Mouse (Mus musculus) layer of hippocampus, postnatal 14 days (tissue): ENCODE measurements around the gene Cldn24. TPM values are rescaled to one million over a fixed set of nuclear protein-coding genes. Genes with fewer than 3 reads are reported as not detected.

Experiments used
- DNase-seq, 2 experiments: peaks; one replicate each; pipeline ENCODE4 v3.0.0; 2021 to 2022; ENCODE audit warnings: low spot score in 2 of 2, mixed read lengths in 1 of 2
- total RNA-seq, 2 experiments: library from RNA; stranded (reverse); gene quantifications; 2 replicates each; pipeline ENCODE4 v1.2.3; 2021

The Cldn24 gene
- total RNA-seq, 2 experiments from 2014 or later, result not detected

DNA sequence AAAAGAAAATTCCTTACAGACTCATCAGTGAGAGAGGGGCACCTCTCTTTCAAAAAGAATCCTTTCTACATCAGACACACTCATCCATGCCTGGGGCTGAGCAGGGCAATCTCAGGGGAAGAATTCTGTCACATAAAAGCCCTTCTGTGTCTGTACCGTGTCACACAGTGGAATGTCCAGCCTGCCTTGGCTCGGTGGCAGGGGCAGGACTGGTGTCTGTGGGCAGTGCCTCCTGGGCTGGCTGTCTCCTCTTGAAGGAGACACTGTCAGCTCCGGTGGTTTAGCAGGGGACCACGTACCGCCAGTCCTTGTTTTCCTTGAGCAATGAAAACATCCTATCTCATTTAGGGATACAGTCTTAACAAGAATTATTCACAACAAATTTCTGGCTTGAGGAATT is 3.7 kb downstream of the Cldn24 start:
- DNase-seq, result no peak

DNA sequence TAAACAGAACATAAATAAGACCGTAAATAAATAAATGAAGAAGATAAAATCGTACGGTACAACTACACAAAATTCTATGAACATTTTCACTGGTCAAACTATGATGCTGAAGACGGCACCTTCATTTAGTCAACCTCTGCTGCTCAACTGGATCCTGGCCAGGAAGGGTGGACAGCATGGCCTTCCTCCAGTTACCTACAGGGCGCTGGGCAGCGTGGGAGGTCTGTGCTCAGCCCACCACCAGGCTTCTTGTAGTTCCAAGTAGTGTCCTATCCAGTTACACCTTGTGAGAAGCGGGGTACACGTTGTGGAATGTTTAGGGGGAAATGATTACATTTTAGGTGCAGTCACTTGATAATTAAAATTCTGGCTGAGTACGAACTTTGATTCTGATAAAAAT is 5.0 kb downstream of the Cldn24 start:
- DNase-seq, result no peak

DNA sequence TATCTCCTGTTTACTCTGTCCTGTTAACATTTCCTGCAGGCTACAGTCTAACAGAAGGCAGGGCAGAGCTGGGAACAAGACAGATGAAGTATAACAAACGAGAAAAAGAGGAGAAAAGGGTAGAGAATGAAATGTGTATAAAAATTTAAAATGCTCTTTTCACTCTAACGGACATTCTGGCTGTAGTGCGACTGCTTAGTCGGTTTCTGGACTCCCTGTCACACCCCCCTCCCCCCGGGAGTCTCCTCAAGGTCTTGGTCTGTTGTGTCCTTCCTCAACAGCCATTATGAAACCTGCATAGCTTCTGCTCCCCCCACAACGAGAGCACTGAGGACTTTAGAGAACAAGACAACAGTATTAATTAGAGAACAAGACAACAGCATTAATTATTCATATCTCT is 10.7 kb downstream of the Cldn24 start:
- DNase-seq, result no peak

DNA sequence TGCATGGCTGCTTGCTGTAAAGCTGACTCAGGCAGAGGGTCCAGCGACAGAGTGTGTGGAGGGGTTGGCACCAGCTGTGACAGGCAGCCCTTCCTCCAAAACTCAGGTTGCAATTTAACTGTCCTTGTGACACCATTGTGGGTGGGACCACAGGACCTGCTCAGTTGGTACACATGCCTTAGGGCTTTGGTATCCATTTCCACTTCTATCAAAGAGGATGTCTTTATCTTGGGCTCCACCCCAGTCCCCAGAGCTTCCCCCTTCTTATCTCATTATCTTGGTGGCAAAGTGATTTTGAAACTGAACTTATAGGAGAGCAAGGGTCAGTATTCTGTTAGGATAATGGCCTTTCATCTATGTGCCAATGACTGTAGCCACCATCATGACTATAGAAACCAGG is 12.0 kb downstream of the Cldn24 start:
- DNase-seq, result no peak

DNA sequence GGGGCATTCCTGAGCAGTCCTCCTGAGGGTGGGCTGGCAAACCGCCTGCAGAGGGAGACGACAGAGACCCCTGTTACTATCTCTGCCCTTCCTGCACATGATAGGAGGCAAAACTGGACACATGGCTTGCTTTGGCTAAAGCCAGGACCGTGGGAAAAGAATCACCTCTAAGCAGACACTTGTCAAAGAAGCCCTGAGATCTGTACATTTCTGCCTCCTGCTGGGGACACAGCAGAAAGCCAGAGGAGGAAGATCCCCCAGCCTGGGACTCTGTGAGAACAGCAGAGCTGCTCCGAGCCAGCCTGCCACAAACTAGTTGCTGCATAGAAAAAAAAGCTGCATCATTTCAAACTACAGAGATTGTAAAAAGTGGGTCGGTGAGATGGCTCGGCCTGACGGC is 21.1 kb downstream of the Cldn24 start:
- no peak for DNase-seq

DNA sequence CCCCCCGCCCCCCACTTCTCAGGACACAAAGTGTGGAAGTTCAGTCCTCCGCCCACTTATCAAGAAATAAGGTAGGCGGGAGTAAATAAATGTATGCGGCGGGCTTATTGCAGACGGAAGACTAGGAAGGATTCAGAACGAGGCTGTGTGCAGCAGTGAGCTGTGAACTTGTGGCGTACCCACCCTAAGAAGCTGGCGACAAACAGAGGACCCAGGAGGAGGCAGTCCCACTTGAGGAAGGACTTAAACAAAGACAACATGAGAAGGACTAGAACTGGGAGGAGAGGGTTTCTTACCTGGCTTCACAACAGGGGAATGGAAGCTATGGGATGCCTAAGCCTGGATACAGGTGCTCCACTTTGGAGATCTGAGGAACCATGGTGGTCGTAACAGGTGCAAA is 21.7 kb downstream of the Cldn24 start:
- DNase-seq, result no peak

DNA sequence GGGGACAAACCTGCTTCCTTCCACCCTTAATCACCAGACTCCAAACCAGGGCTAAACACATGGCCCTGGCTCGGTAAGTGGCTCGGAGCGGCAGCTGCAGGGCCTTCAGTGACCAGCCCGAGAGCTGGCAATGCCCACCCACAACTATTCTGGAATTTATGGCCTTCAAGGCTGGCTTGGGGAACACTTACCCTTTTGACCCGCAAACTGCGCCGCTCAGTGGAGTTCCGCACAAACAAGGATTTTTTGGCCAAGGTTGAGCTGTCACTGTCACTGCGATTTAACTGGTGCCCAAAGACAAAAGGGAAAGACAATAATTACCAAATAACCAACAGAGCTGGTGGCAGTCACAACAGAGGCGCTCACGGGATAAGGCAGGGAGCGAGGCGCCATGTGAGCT is 24.0 kb downstream of the Cldn24 start:
- DNase-seq, result no peak

DNA sequence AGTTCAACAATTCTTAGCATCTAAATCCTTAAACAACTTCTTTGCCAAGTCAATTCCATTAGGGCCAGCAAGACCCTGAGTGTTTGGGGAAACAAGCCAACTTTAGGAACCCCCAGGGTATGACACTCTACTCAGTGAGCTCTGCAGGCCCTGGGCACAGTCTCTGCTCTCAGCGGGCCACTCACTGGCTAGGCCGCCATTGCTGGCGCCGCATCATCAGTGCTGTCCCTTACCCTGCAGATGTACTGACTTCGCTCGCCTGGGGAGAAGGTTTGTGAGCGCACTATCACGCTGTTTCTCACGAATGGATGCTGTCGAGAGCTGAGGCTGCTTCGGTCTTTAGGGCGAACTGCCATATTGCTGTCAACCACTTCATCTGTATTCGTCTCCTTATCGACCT is 25.2 kb downstream of the Cldn24 start:
- no peak for DNase-seq

DNA sequence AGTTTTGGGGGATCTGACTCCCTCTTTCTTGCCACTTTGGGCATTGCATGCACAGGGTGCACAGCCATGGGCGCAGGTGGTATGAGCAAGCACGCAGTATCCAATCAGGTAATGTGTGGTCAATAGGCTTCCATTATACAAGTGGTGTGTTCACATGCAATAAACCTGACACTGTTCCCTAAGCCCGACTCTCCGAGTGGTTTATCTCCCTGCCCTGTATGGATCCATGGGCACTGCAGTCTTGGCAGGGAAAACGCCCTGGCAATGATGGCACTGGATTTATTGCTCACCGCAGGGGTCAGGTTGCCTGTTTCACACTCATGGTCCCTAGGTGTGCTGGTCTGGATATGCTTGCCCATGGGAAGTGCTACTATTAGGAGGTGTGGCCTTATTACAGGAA is 26.0 kb downstream of the Cldn24 start:
- no peak for DNase-seq

DNA sequence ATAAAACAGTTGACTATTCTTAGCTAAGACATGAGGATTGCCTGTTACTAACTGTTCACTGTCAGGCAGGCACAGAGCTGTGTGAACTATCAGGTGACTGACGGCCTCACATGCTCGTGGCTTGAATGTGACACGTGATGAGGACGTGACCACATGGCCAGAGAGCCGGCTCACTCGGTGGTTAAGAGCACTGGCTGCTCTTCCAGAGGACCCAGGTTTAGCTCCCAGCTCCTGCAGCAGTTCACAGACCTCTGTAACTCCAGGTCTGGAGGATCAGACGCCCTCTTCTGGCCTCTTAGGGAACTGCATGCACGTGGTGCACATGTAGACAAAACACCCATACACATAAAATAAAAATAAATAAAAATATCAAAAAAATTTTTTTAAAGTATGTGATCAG is 27.9 kb downstream of the Cldn24 start:
- DNase-seq, result no peak

DNA sequence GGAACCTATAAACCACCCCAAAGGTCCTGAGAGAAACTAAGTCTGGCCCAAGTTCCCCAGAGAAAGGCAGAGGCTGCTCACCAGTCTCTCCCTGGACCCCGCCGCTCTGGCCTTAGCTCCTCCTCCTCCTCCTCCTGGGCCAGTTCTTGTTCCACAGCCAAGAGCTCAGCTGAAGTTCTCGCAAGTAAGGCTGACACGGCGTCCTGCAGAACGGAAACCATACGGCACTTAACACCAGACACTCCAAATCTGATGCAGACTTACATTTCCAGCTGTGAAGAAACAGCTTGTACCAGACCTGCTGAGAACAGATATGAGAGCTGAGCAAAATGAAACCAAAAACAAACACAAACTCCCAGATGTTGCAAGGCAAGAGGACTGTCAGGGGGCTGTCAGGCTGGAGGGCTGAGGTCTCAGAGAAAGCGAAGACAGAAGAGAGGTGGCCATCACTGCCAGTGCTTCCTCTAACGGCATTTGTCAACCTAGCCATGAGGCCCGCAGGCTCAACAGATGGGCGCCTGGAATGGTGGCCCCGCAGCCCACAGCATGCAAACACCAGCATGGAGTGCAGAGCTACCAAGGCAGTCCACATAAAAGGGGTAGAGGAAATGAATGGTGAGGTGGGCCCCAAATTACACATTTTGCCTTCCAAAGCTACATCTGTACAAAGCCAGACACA is 30.0 kb downstream of the Cldn24 start:
- peak in 1 of 2 experiments; percentile 45 for DNase-seq

DNA sequence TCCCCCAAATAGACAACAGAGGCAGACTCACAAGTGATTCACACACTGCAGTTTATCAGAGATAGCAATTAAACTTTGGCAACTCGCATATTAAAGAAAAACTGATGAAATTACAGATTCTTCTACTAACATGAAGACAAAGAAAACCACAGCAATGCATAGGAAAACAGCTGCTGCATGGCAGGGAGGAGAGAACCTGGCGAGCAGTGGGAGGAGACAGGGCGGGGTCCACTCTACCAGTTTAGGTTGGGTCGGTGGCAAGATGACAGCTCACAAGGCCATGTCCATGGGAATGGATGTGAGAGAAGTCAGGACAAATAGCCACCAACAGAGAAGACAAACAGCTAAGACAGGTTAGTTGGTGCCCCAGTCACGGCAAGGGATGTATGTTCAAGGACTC is 30.8 kb downstream of the Cldn24 start:
- no peak for DNase-seq

DNA sequence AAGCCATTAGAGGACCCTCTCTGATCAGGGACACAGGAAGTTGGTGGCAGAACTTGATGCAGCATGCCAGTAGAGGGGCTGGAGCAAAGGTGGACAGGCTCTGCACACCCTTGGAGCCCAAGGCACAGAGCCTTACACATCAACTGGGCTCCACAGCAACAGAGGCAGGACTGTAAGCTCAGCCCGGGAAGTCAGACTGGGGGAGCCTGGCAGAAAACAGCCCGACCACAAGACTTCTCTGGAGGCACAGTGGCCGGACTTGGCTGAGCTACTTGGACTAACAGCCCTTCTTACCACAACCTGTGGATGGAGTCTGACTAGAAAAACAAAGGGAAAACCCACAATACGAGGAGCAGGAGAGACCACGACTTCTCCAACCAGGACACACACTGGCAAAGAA is 31.4 kb downstream of the Cldn24 start:
- DNase-seq, result no peak

DNA sequence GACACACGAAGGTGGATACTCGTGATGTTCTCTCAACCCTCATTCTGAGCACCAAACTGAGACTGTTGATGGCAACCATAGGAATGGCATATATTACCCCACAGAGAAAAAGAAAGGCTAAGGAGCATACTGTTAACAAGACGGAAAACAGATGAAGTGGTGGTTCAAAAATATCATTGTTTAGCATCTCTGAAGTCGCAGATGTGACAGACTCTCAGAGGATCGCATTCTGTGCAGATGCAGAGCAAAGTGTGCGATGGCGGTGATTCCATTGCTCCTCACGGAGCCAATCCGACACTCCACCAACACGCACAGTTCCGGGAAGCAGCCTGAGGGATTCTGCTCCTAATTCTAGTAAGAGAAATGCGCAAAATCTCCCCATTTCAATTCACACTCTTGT is 37.3 kb downstream of the Cldn24 start:
- peak in 1 of 2 experiments; percentile 34 for DNase-seq

DNA sequence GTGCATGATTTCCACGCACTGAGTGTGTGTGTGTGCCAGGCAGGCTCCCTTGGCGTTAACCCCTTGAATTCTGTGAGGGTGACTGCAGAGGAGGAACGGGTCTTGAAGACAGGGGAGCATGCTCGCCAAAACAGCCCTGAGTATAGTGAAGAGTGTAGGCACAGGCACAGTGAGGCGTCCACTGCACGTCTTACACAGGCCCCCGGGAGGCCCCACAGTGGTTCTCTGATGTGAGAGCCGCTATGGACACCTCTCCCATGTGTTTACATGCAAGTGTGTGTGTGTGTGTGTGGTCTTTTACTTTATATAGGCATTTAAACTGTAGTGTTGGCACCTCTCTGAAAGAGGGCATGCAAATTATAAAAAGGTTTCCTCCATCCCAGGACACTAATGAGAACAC is 44.6 kb downstream of the Cldn24 start:
- DNase-seq, result no peak

DNA sequence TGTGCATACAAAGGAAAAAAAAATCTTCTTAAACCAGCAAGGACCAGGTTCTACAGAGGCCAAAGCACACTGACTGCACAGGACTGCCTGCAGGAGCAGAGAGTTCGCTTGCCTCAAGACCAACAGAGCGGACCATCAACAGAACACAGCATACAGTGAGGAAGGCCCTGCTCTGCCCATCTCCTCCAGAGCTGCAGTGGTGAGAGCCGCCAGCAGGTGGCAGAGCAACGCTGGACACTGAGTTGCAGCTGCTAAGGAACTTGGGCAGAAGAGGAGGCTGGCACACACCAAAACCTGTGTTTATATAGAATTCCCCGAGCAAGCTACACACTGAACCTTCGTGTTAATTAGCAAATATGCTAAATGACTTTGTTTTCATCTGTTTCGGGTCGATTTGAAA is 45.1 kb downstream of the Cldn24 start:
- peak; percentile 82 to 85 for DNase-seq

Other genes starting within 250 kb of the Cldn24 start
- 10 to 100 TPM; 27.9 to 33.5 TPM for gene Ing2, start 146.6 kb upstream of the Cldn24 start, total RNA-seq
- 10 to 100 TPM; 12.8 to 13.6 TPM for gene Cdkn2aip, start 108.2 kb upstream of the Cldn24 start, total RNA-seq
- 1 to 10 TPM; 2.1 to 2.5 TPM for gene Cldn22, start 2.3 kb downstream of the Cldn24 start, total RNA-seq
- 10 to 100 TPM; 28.0 to 29.4 TPM for gene Wwc2, start 168.8 kb downstream of the Cldn24 start, total RNA-seq